Mouse (Mus musculus) hindlimb bud, embryonic 11.5 days (tissue): ENCODE data around the gene Brms1.

Experiments used
- DNase-seq: peaks from one replicate; pipeline ENCODE4 v3.0.0-alpha.2; 2012; ENCODE audit warnings: low read depth, low spot score; ENCODE audit errors: extremely low spot score

The Brms1 gene

GRCm38 (mm10) chr19:5037678-5038571, 3.2 kb upstream of the Brms1 start:
- DNase-seq, result no peak

DNA sequence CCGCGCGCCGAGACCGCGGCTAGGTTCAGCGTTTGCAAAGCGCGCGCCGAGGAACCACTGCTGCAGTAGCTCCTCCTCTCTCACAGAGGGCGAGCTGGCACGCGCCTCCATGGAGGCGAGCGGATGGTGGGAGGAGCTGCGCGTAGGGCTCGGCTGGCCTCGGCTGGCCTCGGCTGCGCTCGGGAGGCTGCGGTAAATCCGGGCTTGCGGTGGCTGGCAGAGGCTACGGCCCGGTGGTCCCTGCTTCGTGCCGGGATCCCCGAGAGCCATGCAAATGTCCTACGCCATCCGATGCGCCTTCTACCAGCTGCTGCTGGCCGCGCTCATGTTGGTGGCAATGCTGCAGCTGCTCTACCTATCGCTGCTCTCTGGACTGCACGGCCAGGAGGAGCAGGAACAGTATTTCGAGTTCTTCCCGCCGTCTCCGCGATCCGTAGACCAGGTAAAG, 2.4 kb upstream of the Brms1 start, which contains the start of the genes B4gat1 and AC124502.3:
Gene B4gat1 (plus strand): TSS at position 118 of the 448 bp plus-strand sequence.
Gene AC124502.3 (plus strand): TSS at position 183 of the 448 bp plus-strand sequence.
- DNase-seq, result no peak

GRCm38 (mm10) chr19:5039301-5040114, 1.6 kb upstream of the Brms1 start:
- no peak for DNase-seq

- DNase-seq, result no peak
Measured at GRCm38 (mm10) chr19:5041588-5041987, 434 bp downstream of the Brms1 start.

- DNase-seq, result no peak
Measured at GRCm38 (mm10) chr19:5045531-5045930, 4.4 kb downstream of the Brms1 start.

- DNase-seq, result no peak
Measured at GRCm38 (mm10) chr19:5048138-5049056, 7.2 kb downstream of the Brms1 start.

DNA sequence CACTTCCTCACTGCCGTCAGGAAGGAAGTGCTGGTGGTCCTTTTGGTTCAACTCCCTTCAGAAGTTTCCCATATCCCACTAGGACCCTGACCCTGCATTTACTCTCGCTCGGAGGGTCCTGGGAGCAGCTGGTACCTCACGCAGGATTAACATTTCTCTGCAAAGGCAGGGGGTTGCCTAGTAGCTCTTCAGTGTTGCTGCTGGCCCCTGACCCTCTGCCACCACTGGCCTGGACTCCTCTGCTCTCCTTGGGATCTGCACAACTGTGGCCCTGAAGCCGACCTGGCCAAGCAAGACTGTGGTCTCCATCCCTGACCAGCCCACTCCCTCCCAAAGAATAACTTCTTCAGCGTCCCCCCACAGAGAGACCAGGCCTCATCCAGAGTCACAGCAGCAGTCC, 8.2 kb downstream of the Brms1 start:
- no peak for DNase-seq

DNA sequence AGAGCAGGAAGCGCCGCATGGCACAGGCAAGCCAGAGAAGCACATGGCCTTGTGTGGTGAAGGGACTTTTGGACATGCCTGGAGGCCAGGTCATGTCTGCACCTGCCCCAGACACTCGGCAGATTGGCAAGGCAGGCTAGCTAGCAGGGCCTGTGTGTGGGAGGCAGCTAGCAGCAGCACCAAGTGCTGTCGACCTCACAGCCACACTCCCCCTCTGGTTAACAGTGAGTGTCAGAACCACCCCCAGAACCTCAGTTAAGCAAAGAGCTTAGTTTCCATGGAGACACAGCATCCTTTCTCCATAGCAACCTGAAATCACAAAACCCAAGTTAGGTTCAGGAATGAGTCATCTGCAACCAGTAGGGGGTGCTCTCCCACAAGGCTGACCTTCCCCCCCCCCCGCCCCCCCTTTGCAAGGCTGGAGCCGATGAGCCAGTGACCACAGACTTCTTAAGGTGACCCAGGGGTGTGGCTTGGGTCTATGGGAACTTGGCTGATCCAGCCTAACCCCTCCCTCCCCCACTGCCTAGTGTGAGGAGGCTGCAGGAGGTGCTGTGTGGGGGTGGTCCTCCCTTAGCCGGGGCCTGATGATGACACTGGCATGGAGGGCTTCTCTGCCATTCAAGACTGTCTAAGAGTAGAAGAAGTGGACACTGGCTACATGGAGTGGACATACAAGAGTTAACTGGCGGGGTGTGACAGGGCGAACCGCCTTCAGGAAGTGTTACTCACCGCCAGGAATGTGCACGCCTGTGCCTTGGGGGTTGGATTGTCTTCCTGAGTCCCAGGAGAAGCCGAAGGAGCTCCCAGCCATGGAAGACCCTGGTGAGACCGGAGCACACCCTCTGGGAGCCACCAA, 9.1 kb downstream of the Brms1 start, which contains the start of gene Rin1:
Gene Rin1 (plus strand): TSS at position 435 of the 859 bp plus-strand sequence.
- DNase-seq, result no peak

DNA sequence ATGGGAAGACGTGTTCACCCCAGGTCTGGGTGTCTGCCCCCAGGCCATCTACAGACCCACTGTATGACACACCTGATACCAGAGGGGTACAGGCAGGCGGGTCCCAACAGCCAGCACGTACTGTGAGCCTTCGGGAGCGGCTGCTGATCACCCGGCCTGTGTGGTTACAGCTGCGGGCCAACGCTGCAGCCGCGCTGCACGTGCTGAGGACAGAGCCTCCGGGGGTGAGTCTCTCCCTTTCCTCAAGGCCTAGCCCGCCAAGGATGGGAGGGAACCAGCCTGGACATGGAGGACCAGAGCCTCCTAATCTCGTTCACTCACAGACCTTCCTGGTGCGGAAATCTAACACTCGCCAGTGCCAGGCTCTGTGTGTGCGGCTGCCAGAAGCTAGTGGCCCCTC, 9.9 kb downstream of the Brms1 start:
- DNase-seq, result no peak

DNA sequence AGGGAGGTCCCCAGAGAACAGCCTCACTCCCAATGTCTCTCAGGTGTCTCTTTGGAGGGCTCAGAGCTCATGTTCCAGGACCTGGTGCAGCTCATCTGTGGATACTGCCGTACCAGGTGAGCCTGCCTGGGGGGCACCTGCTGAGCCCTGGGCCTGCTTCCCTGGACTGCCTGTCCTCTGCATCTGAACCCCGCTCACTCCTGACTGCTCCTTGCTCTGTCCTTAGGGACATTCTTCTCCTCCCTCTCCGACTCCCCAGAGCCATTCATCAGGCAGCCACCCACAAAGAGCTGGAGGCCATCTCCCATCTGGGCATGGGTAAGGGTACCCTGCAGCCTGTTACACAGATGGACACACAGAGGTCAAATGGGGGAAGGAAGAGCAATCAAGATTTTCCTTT, 10.4 kb downstream of the Brms1 start:
- no peak for DNase-seq

GRCm38 (mm10) chr19:5052166-5052822, 11.1 kb downstream of the Brms1 start:
- DNase-seq, result no peak

DNA sequence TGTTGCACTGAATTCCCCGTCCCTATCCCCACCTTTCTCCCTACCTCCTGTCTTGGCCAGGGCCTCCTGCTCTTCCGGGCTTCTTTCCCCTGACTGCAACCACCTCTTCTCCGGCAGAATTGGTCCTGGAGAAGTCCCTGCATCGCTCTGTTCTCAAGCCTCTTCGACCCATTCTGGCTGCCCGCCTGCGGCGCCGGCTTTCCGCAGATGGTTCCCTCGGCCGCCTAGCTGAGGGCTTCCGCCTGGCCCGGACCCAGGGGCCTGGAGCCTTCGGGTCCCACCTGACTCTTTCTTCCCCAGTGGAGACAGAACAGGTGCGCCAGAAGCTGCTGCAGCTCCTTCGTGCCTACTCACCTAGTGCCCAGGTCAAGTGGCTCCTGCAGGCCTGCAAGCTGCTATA, 11.7 kb downstream of the Brms1 start:
- no peak for DNase-seq

- no peak for DNase-seq
Measured at GRCm38 (mm10) chr19:5053909-5054308, 12.8 kb downstream of the Brms1 start.

DNA sequence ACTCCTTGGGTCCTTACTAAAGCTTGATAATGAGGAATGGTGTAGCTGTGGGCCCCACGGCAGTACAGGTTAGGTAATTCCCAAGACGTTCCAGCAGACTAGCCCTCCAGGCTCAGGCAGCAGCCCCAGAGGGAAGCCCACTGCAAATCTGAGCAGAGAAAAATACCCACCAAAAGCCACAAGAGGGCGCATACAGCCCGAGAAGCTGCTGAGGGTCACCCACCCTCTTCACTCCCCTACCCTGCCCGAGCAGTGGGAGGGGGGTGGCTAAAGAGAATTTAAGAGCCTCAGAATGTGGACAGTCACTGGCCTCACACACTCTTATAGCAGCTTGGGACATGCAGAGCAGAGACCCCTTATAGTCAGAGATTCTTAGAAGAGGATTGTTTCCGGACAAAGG, 15.1 kb downstream of the Brms1 start:
- no peak for DNase-seq

DNA sequence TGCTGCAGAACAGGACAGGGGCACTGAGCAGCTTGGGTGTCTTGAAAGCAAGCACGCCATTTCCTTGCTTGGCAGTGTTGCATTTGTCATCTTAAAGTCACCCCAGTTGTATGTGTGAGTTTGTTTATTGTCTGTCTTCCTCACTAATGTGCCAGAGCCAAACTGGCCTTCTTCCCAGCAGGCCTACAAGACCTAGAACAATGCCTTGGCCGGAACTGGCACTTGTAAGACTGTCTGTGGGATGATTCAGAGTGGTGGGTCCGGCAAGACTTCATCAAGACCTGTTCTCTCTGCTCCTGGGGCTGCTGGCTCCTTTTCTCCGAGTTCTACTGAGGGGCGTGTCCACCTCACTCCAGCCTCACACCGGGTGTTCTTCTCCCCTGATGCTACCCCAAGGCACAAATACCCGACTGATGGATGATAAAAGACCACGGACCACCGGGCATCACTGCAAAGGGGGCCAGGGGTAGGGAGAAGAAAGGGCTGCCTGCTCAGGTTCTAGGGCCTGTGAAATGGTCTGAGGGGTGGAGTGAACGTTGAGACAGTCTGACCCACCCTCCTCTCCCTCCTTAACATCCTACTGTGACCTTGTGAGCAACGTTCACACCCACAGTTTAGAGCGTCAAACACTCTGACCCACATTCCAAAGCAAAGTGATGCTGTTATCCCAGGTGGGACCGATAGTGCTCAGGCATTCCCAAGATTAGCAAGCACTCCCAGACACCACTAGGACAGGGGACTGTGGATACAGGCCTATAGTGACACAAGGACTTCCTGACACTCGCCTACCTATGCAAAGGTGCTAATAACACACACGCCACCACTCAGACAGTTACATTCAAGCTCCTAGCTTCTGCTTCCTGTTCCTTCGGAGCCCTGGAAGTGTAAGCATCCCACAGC, 17.0 kb downstream of the Brms1 start:
- DNase-seq, result no peak

- no peak for DNase-seq
Measured at GRCm38 (mm10) chr19:5058801-5059771, 17.9 kb downstream of the Brms1 start.
